Mouse (Mus musculus) midbrain, embryonic 11.5 days (tissue): ENCODE results near the gene Fbp1. TPM values are rescaled to one million over a fixed set of nuclear protein-coding genes. Genes with fewer than 3 reads are reported as not detected.
A peak's percentile ranks its signal among the peaks of the same experiment; 100 is the strongest.

Source experiments
- ATAC-seq: fragments of 200-750 bp; cut with Nextera tagmentation; 2 replicates; pipeline ENCODE4 v1.8.0; 2017; ENCODE audit warnings: moderate TSS enrichment, moderate library complexity; ENCODE audit not compliant: low FRiP score
- DNase-seq: peaks from one replicate; pipeline ENCODE4 v3.0.0; 2015; ENCODE audit warnings: low spot score; ENCODE audit errors: missing footprints
- H3K27ac ChIP-seq: fragments of 300-500 bp; sonication (generic); 2 replicates; pipeline ENCODE4 v1.5.1; 2014; ENCODE audit warnings: low read depth, low read length
- H3K27me3 ChIP-seq: fragments of 300-500 bp; sonication (generic); 2 replicates; pipeline ENCODE4 v1.6.1; 2014; ENCODE audit warnings: mild to moderate bottlenecking, low read length, moderate library complexity, mixed read lengths; ENCODE audit not compliant: control insufficient read depth, insufficient read depth
- H3K36me3 ChIP-seq: fragments of 300-500 bp; sonication (generic); 2 replicates; pipeline ENCODE4 v1.6.1; 2014; ENCODE audit warnings: mild to moderate bottlenecking, low read length, moderate library complexity, mixed read lengths; ENCODE audit not compliant: control insufficient read depth, insufficient read depth
- H3K4me1 ChIP-seq: fragments of 300-500 bp; sonication (generic); 2 replicates; pipeline ENCODE4 v1.6.1; 2014; ENCODE audit warnings: low read length; ENCODE audit not compliant: control insufficient read depth, insufficient read depth
- H3K4me2 ChIP-seq: fragments of 300-500 bp; sonication (generic); 2 replicates; pipeline ENCODE4 v1.6.1; 2014; ENCODE audit warnings: mild to moderate bottlenecking, moderate library complexity
- H3K4me3 ChIP-seq: fragments of 300-500 bp; sonication (generic); 2 replicates; pipeline ENCODE4 v1.5.1; 2014; ENCODE audit warnings: low read depth, low read length
- H3K9ac ChIP-seq: fragments of 300-500 bp; sonication (generic); 2 replicates; pipeline ENCODE4 v1.6.1; 2014; ENCODE audit warnings: low read length
- H3K9me3 ChIP-seq: fragments of 300-500 bp; sonication (generic); 2 replicates; pipeline ENCODE4 v1.6.1; 2016; ENCODE audit warnings: low read length; ENCODE audit not compliant: control insufficient read depth
- WGBS: fragments of 180-500 bp; shearing (Covaris S2); extraction: QIAGEN DNeasy Blood & Tissue Kit; methylation state at CpG from one replicate; pipeline ENCODE4 v1.1.7; 2014; 5-methylcytosine and 5-hydroxymethylcytosine counted together
- polyA plus RNA-seq: library from polyadenylated mRNA; unstranded; fragments of >200 nt; fragmentation: Nextera tagmentation; extraction: Ambion mirVana; gene quantifications from 2 replicates; pipeline ENCODE4 v1.2.1, GENCODE M21; 2014

Fbp1 gene
- polyA plus RNA-seq, 1 experiment from 2014 or later = not detected

DNA sequence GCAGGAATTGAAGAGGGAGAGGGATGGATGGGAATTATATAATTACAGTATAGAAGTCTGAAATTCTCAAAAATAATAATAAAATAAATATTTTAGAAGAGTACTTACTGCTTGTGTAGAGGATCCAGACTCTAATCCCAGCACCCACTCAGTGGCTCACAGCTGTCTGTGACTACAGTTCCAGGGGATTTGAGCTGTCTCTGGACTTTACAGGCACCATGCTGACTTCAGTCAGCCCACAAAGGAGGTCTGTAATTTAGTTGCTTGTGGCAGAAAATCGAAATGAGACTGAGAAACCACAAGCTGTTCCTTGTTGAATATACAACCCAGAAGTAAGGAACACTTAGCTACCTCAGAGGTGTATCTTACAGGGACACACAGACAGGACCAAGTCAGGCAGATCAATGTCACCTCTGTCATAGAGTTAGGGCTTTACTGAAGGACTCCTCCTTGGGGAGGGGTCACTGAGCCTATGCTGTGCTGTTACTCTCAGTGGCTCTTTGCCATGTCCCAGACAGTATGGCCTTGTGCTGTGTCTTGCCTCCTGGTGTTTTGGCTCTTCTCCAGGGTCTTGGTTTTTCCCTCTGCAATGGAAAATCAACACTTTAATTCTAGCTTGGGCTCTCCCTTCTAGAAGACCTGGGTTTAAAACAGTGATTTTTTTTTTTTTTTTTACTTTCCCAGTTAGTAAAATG, 29.5 kb upstream of the Fbp1 start:
- Histone ChIP-seq H3K4me3 (no peak overlapping the region), H3K27me3 (no peaks in the 10 kb centered on the region), H3K9ac (no peak overlapping the region), H3K4me1 (no peaks in the 10 kb centered on the region), H3K36me3 (no peaks in the 10 kb centered on the region), H3K4me2 (no peak overlapping the region), H3K27ac (no peak overlapping the region), H3K9me3 (no peaks in the 10 kb centered on the region)
- 45% methylated on average over 1 of the region's 1 CpGs for WGBS
- no peak for DNase-seq
- ATAC-seq = no peak

DNA sequence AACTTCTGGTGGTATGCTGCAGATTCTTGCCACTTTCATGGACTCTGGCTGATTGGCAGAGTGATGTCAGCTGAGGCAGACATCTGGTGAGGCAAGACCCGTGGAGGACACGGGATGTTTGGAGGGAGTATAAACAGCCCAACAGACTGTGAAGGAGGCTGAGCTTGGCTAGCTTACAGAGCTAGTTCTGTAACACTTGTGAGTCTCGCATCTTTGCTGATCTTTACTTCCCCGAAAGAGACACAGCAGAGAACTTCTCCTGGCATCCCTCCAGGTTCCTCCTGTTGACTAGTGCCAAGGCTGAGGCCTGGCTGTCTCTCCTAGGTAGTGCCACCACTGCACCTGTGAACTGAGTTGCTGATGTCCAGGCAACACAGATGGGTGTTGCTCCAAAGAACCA, 28.6 kb upstream of the Fbp1 start:
- Histone ChIP-seq H3K27ac (no peak overlapping the region), H3K4me3 (no peak overlapping the region), H3K9ac (no peak overlapping the region), H3K4me2 (no peak overlapping the region), H3K9me3 (no peaks in the 10 kb centered on the region), H3K27me3 (no peaks in the 10 kb centered on the region), H3K4me1 (no peaks in the 10 kb centered on the region), H3K36me3 (no peaks in the 10 kb centered on the region)
- no peak for DNase-seq
- no peak for ATAC-seq
- 85% methylated on average over 4 of the region's 4 CpGs for WGBS

DNA sequence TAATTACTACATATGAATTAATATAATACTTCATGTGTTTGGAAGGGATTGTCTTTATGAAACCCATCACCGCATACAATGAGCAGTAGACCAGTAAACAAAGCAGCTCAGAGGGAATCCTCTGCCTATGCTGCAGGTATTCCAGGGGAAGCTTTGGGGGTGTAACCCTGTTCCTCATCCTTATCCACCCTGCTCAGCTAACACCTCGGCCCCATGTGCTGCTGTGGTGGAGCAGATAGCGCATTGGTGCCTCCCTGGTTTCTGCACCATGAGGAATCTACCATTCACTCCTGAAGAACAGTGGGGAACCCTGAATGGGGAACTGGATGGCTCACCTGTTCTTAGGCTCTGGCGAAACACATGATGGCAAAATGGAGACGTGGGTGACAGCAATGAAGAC, 23.5 kb upstream of the Fbp1 start:
- H3K27ac ChIP-seq = no peak overlapping the region
- H3K4me1 ChIP-seq = 0 out of 2 replicates have a peak, but pooled peaks cover 4% of the 10 kb centered on the region
- H3K4me3 ChIP-seq = no peak overlapping the region
- no peaks in the 10 kb centered on the region for H3K9me3 ChIP-seq
- ATAC-seq (no peak), DNase-seq (no peak)
- WGBS = 88% methylated on average over 5 of the region's 5 CpGs
- no peaks in the 10 kb centered on the region for H3K36me3 ChIP-seq
- H3K27me3 ChIP-seq = no peaks in the 10 kb centered on the region
- H3K4me2 ChIP-seq = no peak overlapping the region
- no peak overlapping the region for H3K9ac ChIP-seq

DNA sequence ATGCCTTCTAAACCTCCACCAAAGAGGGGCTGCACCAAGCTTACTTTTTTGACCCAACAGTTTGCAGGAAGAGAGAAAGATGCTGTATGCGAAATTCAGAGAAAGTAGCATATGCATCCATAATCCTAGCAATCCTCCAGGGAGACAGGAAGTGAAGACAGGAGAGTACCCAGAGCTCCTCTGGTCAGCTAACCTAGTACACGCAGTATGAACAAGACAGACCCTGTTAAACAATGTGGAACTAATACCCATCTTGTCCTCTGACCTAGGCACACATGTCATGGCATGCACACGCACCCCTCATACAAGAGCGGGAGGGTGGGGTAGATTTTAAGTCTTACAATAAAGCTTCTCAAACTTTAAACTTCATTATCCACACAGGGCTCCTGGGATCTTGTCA, 22.1 kb upstream of the Fbp1 start:
- Histone ChIP-seq H3K9ac (no peak overlapping the region; the same call in 1 of the 2 replicates), H3K4me2 (no peak overlapping the region), H3K9me3 (no peaks in the 10 kb centered on the region), H3K4me1 (0 out of 2 replicates have a peak, but pooled peaks cover 4% of the 10 kb centered on the region), H3K4me3 (no peak overlapping the region), H3K36me3 (no peaks in the 10 kb centered on the region), H3K27me3 (no peaks in the 10 kb centered on the region), H3K27ac (no peak overlapping the region)
- WGBS = 87% methylated on average over 4 of the region's 4 CpGs
- DNase-seq (peak; percentile 67), ATAC-seq (no peak)

DNA sequence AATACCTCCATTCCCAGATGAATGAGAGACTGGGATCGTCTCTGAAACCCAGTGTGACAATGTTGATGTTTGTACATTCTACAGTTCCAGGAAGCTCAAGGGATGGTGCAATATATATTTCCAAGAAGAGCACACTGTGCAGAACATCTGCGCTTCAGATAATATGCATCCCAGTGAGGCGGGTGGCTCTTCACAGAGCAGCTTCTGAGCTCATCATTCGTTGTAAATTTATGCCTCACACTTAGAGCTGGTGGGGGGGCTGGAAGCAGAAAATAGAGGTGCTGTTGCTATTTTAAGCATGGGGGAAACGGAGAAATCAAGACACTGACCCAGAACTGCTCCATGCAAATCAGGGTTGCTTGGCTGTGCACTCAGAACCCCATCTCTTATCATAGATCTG, 21.7 kb upstream of the Fbp1 start:
- no peak overlapping the region for H3K9ac ChIP-seq
- no peaks in the 10 kb centered on the region for H3K27me3 ChIP-seq
- ATAC-seq (no peak), DNase-seq (peak; percentile 62)
- 0 out of 2 replicates have a peak, but pooled peaks cover 4% of the 10 kb centered on the region for H3K4me1 ChIP-seq
- H3K4me2 ChIP-seq = no peak overlapping the region
- H3K9me3 ChIP-seq = no peaks in the 10 kb centered on the region
- 79% methylated on average over 5 of the region's 5 CpGs for WGBS
- H3K27ac ChIP-seq = no peak overlapping the region
- H3K4me3 ChIP-seq = no peak overlapping the region
- H3K36me3 ChIP-seq = no peaks in the 10 kb centered on the region

DNA sequence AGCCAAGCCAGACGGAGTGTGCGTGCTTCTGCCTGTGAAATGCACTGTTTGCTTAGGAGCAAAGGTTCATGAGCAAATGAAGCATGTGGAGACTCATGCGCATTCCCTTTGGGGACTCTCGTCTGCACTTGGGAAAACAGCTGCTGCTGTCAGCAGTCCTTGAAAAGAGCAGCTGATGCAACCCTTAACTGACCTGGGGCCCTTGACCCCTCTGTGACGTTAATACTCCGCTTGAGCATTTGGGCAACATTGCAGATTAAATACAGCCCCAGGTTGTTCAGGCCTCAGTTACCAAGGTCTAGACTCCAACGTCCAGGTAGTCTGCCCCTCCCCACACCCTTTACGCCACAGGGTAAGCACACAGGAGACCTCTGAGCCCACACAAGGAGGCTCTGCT, 20.1 kb upstream of the Fbp1 start:
- H3K4me1 ChIP-seq = 0 out of 2 replicates have a peak, but pooled peaks cover 4% of the 10 kb centered on the region
- H3K27ac ChIP-seq = no peak overlapping the region
- DNase-seq = peak; percentile 84
- WGBS = 43% methylated on average over 8 of the region's 8 CpGs
- H3K4me2 ChIP-seq = no peak overlapping the region
- no peaks in the 10 kb centered on the region for H3K36me3 ChIP-seq
- no peak overlapping the region for H3K9ac ChIP-seq
- H3K9me3 ChIP-seq = no peaks in the 10 kb centered on the region
- peak; percentile 69; the same call in 1 of the 2 replicates for ATAC-seq
- H3K27me3 ChIP-seq = no peaks in the 10 kb centered on the region
- no peak overlapping the region for H3K4me3 ChIP-seq

DNA sequence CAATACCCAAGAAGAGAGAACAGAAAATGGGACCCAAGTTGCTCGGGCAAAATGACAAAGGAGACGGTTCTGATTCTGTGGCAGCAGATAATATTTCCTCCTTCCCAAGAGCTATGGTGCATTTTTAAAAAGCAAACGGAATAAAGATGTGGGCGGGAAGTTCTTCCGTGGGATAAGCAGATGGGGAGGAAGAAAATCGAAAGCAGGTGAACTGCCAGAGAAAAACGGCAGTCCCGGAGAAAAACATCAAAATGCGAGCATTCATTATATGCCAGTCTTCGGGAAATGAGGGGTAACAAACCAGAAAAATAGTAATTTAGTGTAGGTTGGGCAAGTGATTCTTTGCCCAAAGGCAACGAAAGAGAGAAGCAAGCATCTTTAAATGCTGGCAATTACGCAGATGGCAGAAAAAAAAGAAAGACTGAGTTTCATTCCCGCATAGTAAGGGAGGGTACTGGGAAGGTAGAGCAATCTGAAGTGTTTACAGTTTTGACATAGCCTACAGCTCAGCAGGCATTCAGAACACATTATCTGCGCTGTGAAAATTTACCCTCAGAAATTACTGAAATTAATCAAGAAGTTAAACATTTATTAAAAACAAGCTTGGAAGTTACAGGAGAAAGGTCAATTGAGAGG, 19.6 kb upstream of the Fbp1 start:
- 87% methylated on average over 14 of the region's 14 CpGs for WGBS
- H3K4me1 ChIP-seq = 0 out of 2 replicates have a peak, but pooled peaks cover 4% of the 10 kb centered on the region
- H3K36me3 ChIP-seq = no peaks in the 10 kb centered on the region
- no peaks in the 10 kb centered on the region for H3K27me3 ChIP-seq
- H3K4me2 ChIP-seq = no peak overlapping the region
- no peak overlapping the region for H3K9ac ChIP-seq
- no peak overlapping the region for H3K27ac ChIP-seq
- DNase-seq (peak; percentile 76), ATAC-seq (no peak)
- H3K4me3 ChIP-seq = no peak overlapping the region
- H3K9me3 ChIP-seq = no peaks in the 10 kb centered on the region

DNA sequence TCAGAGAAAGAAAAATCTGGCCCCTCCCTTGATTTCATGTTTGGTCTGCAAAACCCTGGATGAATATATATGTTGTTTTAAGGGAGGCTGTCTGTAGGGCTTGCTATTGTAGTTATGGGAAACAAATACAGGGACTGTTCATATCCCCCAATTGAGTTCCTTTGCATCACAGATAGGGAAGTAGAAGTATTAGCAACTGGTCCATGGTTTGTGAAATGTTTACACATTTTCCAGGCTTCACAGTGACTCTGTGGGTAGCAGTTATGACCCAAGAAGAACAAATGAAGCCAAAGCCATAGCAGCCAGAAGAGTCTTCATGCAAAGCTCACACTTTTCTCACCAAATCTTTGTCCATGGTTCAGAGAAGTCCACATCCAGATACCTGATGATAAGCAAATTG, 13.1 kb upstream of the Fbp1 start:
- Histone ChIP-seq H3K27me3 (no peaks in the 10 kb centered on the region), H3K36me3 (no peaks in the 10 kb centered on the region), H3K27ac (no peak overlapping the region), H3K9me3 (no peaks in the 10 kb centered on the region), H3K4me3 (no peak overlapping the region), H3K4me2 (no peak overlapping the region), H3K9ac (no peak overlapping the region), H3K4me1 (no peaks in the 10 kb centered on the region)
- DNase-seq = peak; percentile 44
- ATAC-seq = no peak

DNA sequence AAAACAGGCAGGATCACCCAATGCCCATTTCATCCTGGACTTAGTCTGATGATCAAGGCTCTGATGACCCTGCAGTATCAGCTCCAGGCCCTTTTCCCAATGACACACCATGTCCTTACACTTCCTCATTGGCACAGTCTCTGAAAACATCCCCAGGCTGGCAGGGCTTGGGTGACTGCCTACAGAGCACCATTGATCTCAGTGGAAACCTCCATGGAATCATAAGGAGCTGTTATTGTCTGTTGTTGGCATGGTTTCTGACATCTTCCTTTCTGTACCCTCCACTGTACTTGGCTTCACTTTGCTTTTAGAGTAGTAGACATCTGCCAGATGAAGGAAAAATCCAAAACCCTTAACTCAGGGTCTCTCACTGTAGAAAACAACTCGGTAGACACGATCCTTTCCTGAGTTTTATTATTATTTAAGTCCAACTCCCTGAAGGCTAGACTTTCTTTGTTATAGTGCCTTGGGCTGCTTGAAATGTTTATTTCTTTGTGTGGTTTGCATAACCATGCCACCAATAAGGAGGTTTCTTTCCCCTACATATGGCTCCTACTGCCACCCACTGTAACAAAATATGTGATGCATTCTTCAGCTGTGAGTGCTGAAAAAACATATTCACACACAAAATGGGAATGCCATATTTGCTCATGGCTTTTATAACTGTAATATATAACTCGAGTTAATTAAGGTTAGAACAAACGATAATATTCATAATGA, 10.0 kb upstream of the Fbp1 start:
- no peak for ATAC-seq
- peak; percentile 1 for DNase-seq
- Histone ChIP-seq H3K9me3 (no peaks in the 10 kb centered on the region), H3K4me2 (no peak overlapping the region), H3K36me3 (no peaks in the 10 kb centered on the region), H3K4me1 (no peaks in the 10 kb centered on the region), H3K27ac (no peak overlapping the region), H3K4me3 (no peak overlapping the region), H3K9ac (no peak overlapping the region), H3K27me3 (no peaks in the 10 kb centered on the region)
- 87% methylated on average over 4 of the region's 4 CpGs for WGBS
